Mouse (Mus musculus) megakaryocyte, adult 5-6 weeks (primary cell): Measurements from ENCODE around the gene Tle6. TPM values are rescaled to one million over a fixed set of nuclear protein-coding genes. Genes with fewer than 3 reads are reported as not detected.

Source experiments
- ATAC-seq: 2 replicates; pipeline ENCODE4 v1.8.0; 2016; ENCODE audit warnings: mild to moderate bottlenecking, inconsistent platforms; ENCODE audit not compliant: poor library complexity, severe bottlenecking
- total RNA-seq, 2 experiments: library from RNA; stranded (forward) in 1 of 2; stranded (reverse) in 1 of 2; fragments of 153-499, 151-499 nt in 1 of 2; fragments of 221-1000, 200-1000 nt in 1 of 2; gene quantifications; 2 replicates each; pipeline versions ENCODE4 v1.2.3 to v1.2.4; 2015 to 2017

The Tle6 gene
- total RNA-seq, 2 experiments from 2014 or later, result 1.9 to 11.4 TPM

DNA sequence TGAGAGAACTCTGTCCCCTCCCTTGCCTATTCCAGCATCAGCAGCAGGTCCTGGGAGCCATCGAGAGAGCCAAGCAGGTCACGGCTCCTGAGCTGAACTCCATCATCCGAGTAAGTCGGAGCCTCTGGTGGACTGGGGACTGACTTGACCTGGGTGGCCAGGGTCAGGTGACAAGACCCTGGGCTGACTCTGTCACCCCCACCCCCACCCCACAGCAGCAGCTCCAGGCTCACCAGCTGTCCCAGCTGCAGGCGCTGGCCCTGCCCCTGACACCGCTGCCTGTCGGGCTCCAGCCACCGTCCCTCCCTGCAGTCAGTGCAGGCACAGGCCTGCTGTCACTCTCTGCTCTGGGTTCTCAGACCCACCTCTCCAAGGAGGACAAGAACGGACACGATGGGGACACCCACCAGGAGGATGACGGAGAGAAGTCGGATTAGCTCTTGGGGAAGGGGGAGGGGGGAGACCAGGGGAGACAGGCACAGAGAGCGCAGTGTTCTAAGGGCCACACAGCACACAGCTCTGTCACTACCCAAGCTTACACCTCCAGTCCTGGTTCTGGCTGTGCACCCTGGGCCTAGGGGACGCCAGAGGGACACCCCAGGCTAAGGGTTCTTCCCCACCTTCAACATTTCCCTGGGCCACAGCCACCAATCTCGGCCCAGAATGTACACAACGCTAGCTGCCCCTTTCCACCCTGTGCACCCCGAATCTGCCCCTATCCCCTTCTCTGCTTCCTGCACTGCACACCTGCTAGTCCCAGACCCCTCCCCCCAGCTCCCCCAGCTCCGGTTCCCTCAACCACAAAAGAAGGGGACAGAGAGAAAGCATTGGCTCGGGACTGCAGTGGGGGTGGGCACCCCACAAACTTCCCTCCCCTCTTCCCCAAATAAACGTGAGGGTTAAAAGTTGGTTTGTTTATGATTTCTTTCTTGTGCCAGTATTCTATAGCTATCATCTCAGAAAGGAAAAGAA, 35.3 kb downstream of the Tle6 start:
- no peak for ATAC-seq

DNA sequence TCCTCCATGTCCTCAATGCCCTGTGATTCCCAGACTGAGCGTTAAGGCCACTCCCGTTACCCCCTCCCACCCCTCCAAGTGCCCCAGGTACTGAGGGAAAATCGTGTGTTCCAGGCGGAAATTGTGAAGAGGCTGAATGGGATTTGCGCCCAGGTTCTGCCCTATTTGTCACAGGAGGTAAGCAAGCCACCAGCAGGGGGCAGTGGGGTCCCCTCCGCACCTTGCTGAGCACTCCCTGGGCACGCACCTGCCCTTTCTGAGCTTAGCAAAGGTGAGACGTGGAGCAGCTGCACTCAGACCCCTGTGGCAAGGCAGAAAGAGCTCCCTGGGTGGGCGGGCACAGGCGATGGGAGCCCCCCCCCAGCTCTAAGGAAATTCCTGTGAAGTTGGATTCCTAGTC, 36.1 kb downstream of the Tle6 start:
- ATAC-seq, result no peak

DNA sequence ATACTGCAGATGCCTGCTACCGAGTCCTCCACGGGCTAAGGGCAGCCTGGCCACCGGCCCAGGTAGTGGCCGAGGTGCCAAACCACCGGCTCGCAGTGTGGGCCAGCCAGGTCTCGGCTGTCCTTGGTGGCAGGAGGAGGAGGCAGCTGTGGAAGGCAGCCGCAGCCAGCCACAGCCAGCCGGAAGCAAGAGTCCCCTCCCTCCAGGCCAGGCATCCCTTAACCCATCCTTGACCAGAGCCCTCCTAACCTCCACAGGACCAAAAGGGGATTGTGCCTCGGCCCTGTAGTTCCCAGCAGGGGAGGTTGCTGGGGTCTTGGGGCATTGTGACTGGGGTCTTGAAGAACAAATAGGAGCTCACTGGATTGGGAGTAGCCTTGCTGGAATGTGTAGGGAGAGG, 36.7 kb downstream of the Tle6 start:
- 0 out of 2 replicates have a peak, but pooled peaks have one; percentile 6 for ATAC-seq

DNA sequence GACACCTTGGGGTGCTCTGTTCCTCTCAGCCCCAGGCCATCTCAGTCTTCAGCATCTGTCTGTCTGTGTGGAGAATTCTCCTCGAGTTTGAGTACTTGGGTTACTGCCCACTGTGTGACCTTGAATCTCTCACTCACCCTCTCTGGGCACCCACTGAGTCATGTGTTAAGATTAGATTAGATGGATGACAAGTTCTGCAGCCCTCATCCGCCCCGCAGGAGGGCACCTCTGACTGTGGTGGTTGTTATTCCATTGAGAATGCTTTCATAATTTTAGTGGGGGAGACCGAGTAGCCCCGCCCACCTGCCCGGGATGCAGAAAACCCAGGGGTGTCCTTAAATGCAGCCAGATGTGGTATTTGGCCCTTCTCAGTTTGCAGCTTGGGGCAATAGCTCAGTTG, 37.4 kb downstream of the Tle6 start:
- no peak for ATAC-seq

DNA sequence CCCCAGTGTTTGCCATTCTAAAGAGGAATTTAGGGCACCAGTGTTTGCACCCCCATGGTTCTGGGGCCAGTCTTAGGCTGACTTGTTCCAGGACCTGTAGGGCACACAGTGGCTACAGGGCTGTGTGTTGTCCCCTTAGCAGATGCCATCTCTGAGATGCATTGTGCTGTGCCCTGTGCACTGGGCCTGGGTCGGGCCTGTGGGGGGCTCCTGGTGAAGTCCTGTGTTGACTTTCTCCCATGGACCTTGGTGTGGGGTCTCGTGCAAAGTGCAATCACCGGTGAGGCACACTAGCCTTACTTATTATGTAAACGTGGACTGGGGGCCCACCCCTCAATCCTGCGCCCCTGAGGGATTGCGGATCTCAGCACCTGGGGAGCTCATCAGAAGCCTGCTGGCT, 38.5 kb downstream of the Tle6 start:
- ATAC-seq, result no peak

DNA sequence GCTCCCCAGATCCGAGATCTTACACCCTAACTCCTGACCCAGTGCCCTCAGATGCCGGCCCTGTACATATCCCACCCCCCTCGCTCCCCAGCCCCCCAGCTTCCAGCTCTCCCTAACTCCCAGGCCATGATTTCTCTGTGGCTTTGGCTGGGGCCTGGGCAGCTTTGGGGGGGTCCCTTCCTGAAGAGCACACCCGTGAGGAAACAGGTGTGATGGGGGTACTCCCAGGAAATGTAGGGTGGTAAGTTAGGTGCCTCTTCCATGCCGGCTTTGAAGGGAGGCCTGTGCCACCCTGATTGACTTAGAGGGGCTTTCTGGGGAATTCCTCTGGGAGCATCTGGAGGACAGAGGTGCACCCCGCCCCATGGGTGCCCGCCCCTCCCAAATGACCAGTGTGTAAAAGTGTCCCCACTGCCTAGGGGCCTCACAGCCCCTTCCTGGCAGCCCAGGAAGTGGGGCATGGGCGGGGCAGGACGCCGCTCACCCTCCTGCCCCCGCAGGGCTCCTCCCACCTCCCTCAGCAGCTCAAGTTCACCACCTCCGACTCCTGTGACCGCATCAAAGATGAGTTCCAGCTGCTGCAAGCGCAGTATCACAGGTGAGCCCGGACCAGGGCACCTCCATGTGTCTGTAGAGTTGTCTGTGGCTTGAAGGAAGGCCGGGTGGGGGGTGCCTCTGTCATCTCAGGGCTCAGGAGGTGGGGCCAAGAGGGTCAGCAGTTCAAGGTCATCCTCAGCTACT, 40.0 kb downstream of the Tle6 start:
- peak; percentile 71 for ATAC-seq

DNA sequence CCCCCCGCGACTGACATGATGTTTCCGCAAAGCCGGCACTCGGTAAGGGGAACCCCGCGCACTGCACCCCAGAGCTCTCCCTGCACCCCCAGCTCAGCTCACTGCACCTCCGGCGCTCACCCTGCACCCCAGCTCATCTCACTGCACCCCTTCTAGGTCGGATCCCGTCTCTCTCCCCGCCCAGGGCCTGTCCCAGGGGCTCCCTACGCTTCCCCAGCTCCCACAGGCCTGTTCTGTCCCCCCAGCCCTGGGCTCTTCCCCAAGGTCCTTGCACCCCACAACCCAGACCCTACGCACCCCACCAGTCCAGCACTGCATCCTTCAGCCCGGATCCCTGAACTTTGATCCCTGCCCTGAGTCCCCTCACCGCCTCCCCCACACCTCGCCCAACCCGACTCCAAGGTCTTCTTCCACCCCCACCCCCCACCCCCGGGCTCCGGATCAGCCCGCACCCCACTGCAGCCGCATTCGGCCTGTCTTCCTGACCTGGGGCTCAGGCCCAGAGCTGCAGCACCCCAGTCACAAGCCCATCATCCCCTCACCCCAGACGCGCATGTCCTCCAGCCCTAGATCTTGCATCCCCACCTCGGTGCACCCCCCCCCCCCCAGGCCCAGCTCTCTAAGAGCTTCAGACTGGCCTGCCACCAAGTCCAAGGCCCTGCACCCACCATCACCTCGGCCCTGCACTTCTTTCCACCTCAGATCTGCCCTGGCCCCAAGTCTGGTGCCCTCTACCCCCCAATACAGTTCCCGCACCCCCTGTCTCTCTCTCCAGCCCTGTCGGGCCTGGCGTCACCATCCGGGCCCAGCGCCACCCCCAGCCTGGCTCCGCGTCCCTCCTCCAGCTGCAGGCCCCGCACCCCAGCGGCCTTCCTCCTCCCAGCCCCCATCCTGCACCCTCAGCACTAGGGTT, 41.0 kb downstream of the Tle6 start:
- ATAC-seq, result peak; percentile 56

DNA sequence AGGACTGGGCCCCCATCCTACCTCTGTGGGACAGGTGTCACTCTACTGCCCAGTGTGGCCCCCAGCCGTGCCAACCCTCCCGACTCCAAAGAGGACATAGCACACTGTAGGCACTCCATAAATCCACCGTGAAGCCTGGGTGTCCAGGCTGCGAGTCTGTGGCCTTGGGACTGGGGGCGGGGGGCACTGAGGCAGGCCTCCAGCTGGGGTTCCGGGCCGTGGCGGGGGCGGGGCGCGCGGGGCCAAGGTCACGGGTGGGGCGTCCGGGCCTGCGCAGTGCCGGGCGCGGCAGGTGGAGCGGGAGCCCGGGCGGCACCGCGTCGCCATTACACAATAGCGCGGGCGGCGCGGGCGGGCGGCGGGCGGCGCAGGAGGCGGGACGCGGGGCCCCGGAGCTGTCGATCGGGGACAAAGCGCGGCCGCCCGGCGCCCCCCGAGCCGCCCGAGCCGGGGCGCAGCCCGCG, 41.7 kb downstream of the Tle6 start, which contains the start of gene Aes:
TSS of gene Aes (plus strand) at position 326 of the 464 bp plus-strand sequence.
- ATAC-seq, result peak; percentile 62

DNA sequence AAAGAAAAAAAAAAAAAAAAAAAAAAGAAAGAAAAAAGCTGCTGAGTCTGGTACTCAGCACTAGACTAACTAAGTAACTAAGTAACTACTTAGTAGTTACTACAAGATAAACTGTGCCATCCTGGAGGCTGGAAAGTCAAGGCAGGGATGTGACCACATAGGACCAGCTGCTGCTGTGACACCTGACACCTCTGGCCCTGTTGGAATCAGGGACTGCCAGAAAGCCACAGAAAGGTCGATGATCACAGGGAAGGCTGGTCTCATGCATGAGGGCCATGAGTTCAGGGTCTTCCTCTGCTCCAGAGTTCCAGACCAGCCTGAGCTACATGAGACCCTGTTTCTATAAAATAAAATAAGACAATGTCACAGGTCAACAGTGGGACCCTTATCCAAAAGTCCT, 43.4 kb downstream of the Tle6 start:
- no peak for ATAC-seq

DNA sequence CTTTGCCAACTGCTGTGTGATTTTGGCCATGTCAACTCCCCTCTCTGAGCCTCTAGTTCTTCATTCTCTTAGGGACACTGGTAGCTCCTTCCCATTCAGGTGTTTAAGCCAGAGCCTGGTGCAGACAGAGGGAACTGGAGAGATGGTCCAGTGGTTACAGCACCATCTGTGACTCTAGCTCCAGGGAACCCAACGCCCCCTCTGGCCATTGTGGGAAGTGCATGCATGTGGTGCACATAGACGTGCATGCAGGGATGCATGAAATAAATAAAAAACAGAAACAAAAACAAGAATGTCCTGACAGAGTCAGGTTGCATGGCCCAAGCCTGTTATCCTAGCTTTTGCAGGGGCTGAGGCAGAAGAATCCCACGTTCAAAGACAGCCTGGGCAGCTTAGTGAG, 44.6 kb downstream of the Tle6 start:
- no peak for ATAC-seq

DNA sequence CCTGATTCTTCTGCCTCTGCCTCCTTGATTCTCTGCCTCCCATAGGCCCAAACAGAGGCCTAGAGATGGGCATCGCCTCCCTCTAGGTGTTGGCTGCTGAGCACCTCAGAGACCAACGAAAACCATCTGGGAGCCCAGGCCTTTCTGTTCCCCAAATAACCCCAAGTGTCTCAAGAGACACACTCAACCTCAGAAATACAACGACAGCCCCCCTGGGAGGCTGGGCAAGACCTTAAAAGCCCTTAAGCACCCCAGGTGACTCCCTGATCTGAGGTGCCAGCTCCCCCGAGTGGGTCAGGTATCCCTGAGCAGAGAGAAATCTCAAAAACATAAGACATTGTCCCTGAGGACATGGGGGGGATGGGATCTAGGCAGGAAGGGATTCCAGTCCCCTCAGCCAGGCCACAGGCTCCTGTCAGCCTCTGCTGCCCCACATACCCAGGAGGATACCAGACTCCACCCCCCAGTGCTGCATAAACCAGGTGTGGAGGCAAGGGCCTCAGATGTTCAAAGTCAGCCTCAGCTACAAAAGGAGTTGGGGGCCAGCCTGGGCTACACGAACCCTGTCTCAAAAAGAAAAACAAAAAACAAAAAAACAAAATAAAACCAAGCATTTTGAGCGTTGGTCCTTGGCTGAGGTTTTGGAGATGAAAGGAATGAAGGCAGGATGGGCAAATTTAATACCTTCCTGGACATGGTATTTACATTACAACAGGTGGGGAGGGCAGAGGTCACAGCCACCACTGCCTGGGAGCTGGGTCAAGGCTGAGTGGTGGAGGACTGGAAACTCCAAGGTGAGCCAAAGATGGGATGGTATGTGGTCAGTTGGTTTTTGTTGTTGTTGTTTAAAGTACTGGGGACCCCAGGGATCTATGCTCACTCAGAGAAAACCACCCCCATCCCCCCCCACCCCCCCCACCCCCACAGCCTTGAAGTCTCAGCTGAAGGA, 46.8 kb downstream of the Tle6 start:
- no peak for ATAC-seq

DNA sequence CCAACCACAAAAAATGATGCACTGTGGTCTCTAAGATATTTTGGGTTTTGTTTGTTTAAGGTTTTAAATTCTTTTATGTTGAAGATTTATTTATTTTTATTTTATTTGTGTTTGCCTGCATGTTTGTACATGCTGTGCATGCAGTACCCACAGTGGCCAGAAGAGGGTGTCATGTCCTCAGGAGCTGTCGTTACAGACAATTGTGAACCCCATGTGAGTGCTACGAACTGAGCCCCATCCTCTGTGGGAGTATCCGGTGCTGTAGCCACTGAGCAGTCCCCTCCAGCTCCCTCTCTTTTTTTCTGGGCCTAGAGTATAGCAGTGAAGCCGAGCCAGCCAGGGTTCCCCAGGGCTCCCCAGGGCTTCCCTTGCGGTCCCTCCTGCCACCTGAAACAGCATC, 47.6 kb downstream of the Tle6 start:
- ATAC-seq, result no peak

DNA sequence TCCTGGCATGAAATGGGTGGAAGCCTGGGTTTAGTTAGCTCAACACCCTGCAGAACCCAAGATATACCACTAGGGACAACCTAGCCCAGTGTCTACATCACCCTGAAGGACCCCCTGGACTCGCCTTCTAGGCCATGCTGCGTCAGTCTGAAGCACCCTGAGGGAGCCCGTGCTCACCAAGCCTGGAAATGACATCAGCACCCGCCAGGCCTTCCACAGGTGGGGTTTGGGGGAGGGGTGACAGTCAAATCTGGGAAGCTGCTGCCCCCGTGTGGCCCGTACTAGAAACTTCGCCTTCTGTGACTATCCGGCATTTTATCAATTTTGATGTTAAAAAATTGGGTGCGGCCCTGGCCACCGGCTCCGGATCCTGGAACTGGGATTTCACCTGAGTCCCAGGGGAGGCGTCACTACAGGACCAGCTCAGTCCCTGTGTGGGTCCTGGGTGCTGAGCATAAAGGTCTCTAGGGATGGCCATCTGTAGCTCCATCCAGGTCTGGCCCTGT, 49.2 kb downstream of the Tle6 start:
- peak; percentile 81 for ATAC-seq

DNA sequence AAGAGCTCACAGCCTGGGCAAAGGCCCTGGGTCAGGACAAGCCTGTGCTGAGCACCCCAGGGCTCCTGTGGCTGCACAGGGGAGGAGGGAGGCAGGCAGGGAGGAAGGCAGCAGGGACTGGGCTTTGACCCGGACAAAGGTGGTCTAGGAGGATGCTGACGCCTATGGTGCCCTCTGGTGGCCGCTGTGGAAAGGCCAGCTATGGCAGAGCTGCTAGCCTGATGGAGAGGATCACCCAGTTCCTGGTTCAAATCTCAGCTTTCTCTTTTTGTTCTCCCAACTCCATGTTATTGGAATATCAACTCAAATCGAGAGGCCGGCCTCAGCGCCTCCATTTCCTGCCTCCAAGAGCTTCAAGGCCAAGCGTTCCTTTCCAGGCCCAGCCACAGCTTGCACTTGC, 50.6 kb downstream of the Tle6 start:
- ATAC-seq, result peak; percentile 61

DNA sequence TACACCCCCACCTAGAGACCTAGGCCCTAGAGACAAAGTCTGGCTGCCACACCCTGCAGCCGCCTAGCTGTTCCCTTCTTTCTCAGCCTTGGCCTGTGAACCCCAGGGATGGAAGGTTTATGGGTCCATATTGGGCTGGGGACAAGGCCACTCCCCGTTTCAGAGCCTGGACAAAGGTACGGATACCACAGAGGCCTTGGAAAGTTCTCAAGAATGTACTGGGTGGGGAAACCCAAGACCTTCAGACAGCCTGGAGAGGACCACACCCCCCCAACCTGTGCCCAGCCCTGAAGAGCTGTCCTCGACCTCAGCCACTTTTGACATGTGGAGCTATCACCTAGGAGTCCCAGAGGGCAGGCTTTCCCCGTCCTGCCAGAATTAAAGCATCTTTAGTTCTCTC, 51.9 kb downstream of the Tle6 start:
- no peak for ATAC-seq

DNA sequence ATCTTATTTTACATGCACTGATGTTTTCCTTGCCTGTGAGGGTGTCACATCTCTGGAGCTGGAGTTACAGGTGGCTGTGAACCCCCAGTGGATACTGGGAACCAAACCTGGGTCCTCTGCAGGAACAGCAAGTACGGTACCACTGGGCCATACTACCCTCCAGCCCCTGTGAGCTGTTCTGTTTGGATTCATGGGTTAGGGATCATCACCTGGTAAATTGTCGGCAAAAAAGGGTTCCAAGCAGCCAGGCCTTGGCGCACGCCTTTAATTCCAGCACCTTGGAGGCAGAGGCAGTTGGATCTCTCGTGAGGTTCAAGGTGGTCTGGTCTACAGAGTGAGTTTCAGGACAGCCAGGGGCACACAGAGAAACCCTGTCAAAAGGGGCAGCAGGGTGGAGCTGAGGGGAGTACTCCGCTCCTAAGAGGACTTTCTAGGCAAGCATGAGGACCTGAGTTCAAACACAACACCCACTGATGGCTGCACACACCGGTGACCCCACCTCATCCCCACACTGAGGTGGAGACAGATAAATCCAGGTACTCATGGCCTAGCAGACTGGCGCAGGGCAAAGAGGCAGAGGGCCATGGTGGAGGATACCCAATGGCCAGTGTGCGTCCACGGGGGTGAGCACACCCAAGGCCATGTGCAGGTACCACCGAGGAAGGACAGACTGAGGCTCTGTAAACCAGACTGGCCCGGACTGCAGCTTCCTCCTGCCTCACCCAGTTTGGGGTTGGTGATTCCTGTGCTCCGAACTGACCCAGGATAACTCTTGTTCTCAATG, 53.9 kb downstream of the Tle6 start:
- no peak for ATAC-seq

DNA sequence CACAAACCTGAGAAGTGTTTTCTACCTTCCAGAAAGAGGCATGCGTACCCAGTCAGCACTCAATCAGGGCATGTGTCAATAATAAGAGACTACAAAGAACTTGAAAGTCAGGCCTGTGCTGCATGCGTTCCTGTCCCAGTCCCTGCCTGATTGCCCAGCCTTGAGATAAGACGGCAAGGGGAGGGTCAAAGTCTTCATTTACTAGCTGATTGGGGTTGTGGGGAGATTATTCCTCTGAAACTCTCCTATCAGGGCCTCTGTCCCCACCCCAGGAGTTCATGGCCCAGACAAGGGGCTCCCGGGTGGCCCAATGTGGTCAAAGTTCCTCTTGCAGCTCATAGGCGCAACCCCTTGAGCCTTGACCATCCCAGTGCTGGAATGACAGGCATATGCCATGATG, 54.5 kb downstream of the Tle6 start:
- no peak for ATAC-seq

DNA sequence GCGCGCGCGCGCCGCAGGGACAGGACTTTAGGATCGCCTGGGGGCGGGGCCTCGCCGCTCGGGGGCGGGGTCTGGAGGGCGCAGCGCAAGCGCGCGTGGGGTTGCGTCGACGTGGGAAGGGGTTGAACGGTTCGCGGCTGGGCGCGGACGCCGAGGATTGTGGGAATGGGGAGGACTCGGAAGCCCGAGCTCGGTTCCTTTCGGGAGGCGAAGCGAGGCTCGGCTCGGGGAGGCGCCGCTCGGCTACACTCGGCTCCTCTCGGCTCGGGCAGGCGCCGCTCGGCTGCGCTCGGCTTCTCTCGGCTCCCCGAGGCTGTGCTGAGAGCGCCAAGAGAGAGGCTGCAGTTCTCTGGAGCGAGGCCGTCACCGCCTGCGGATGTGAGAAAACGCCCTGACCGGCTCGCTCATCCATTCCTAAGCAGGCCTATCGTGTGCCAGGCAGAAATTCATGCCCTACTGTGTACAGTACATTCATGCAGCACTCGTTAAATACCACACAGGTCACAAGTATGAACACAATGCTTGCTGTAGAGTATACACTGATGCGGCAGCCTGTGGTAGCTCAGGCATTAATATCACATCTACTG, 55.6 kb downstream of the Tle6 start, which contains the start of gene Gna11:
TSS of gene Gna11 (minus strand) at position 30 of the 587 bp plus-strand sequence.
- peak; percentile 94 for ATAC-seq
